15 mouse cellular contexts compared by ENCODE assay signal in genomic region chr1:190664767-190665489, GRCm38 (mm10).
DNase-seq lines count a peak whose midpoint lies in the region; ATAC-seq and TF ChIP-seq lines count a peak whose summit lies in the region.
"Had no signal": no experiment of that assay in that cellular context is flagged by ENCODE, and none has a peak within 500 bp of the region (broad histone marks: within the 10 kb centered on the region; RNA-seq: fewer than 3 reads in every experiment).

No protein-coding gene starts in this region.

- H3K4me2 ChIP-seq in heart, embryonic 11.5 days, result no peak overlapping the region
- H3K4me2 ChIP-seq: lung, embryonic 14.5 days; neural tube, embryonic 12.5 days; stomach, embryonic 15.5 days had no signal

- ATAC-seq in heart, embryonic 11.5 days (replicated peaks; ENCODE audit: insufficient number of reproducible peaks, low FRiP score, low TSS enrichment), result no peak
- ATAC-seq: forebrain, postnatal 0 days; midbrain, embryonic 16.5 days had no signal

- H3K9ac ChIP-seq in heart, embryonic 11.5 days (ENCODE audit: low read depth, low read length), result 0 out of 2 replicates have a peak overlapping the region, but pooled peaks have one; percentile 5
- H3K9ac ChIP-seq: forebrain, postnatal 0 days; lung, embryonic 14.5 days; neural tube, embryonic 12.5 days; stomach, embryonic 15.5 days had no signal

- H3K27ac ChIP-seq in heart, embryonic 11.5 days (ENCODE audit: low read depth, low read length), result no peak overlapping the region
- no peak overlapping the region for H3K27ac ChIP-seq in gastrocnemius, adult 2 months
- H3K27ac ChIP-seq: neural tube, embryonic 12.5 days; stomach, embryonic 15.5 days had no signal

- TF ChIP-seq CTCF in gastrocnemius, adult 2 months (IDR thresholded peaks at IDR 0.05), result no peak

- intact Hi-C loops in gastrocnemius, adult 2 months (cut with DNase I), result no loop called here

- no peaks in the 10 kb centered on the region for H3K36me3 ChIP-seq in heart, embryonic 11.5 days (ENCODE audit: control insufficient read depth, insufficient read depth, low read length)
- H3K36me3 ChIP-seq: neural tube, embryonic 12.5 days; stomach, embryonic 15.5 days had no signal

- H3K4me3 ChIP-seq in heart, embryonic 11.5 days (ENCODE audit: low read depth, low read length), result no peak overlapping the region
- H3K4me3 ChIP-seq in gastrocnemius, adult 2 months, result no peak overlapping the region
- H3K4me3 ChIP-seq: neural tube, embryonic 12.5 days; stomach, embryonic 15.5 days had no signal

- WGBS in heart, embryonic 11.5 days (ENCODE audit: insufficient replicate concordance), result 77% methylated on average over 21 of the region's 21 CpGs

- no peaks in the 10 kb centered on the region for H3K27me3 ChIP-seq in heart, embryonic 11.5 days (ENCODE audit: control insufficient read depth, insufficient read depth, low read length)
- H3K27me3 ChIP-seq: neural tube, embryonic 12.5 days; stomach, embryonic 15.5 days had no signal

- no peak for DNase-seq in heart, postnatal 4 days
- peak; percentile 3 for DNase-seq in right cerebral cortex, postnatal 4 days
- DNase-seq in right cerebral cortex, postnatal 36 days (ENCODE audit: low spot score in 2 of 2), result no peak
- DNase-seq in kidney, adult 8-10 months, result peak; percentile 22 to 47
- peak; percentile 4 for DNase-seq in yolk sac, embryonic 10.5 days (ENCODE audit: low spot score)
- no peak for DNase-seq in gastrocnemius, adult 2 months
- DNase-seq: adrenal gland, adult 8-10 months; cerebellum, adult 9-10 months; forebrain, postnatal 0 days; lung, embryonic 14.5 days; thymus, postnatal 36 days had no signal

- no peaks in the 10 kb centered on the region for H3K9me3 ChIP-seq in heart, embryonic 11.5 days (replicated peaks; ENCODE audit: control insufficient read depth, low read length)
- H3K9me3 ChIP-seq: neural tube, embryonic 12.5 days; stomach, embryonic 15.5 days had no signal

- peaks cover 39% of the 10 kb centered on the region for H3K4me1 ChIP-seq in heart, embryonic 11.5 days (ENCODE audit: control insufficient read depth, insufficient read depth, low read length)

Comparison
In these comparisons a context has a peak if more than half of its experiments do, and no peak if none do; other contexts are left out.
1. DNase-seq: peak in right cerebral cortex, postnatal 4 days (single experiment), kidney, adult 8-10 months (2 of 2) and yolk sac, embryonic 10.5 days (single experiment); none in heart, postnatal 4 days (single experiment), right cerebral cortex, postnatal 36 days (0 of 2) and gastrocnemius, adult 2 months (single experiment).